Mouse (Mus musculus): ENCODE data around the gene E2f2. TPM values are rescaled to one million over a fixed set of nuclear protein-coding genes. Genes with fewer than 3 reads are reported as not detected.

Gene E2f2
- polyA plus RNA-seq, 1 experiment from 2014 or later, result 2.3 TPM

GRCm38 (mm10) chr4:136198846-136199245, 26.7 kb downstream of the E2f2 start:
- H3K4me1 ChIP-seq, result no peaks in the 10 kb centered on the region
- 71% methylated on average over 7 of the region's 7 CpGs for WGBS
- H3K27me3 ChIP-seq (replicated peaks), result no peaks in the 10 kb centered on the region
- ATAC-seq (replicated peaks), result no peak
- H3K36me3 ChIP-seq (replicated peaks), result no peaks in the 10 kb centered on the region
- H3K4me3 ChIP-seq, result no peak overlapping the region
- no peaks in the 10 kb centered on the region for H3K9me3 ChIP-seq
- no peak overlapping the region for H3K27ac ChIP-seq
- no peak overlapping the region for H3K9ac ChIP-seq
- no peak overlapping the region for H3K4me2 ChIP-seq

- H3K4me2 ChIP-seq, result no peak overlapping the region
- H3K36me3 ChIP-seq (replicated peaks), result no peaks in the 10 kb centered on the region
- H3K9ac ChIP-seq, result no peak overlapping the region
- no peaks in the 10 kb centered on the region for H3K4me1 ChIP-seq
- H3K27ac ChIP-seq, result no peak overlapping the region
- no peaks in the 10 kb centered on the region for H3K9me3 ChIP-seq
- no peaks in the 10 kb centered on the region for H3K27me3 ChIP-seq (replicated peaks)
- no peak overlapping the region for H3K4me3 ChIP-seq
- WGBS, result 33% methylated on average over 9 of the region's 9 CpGs
- ATAC-seq (replicated peaks), result no peak
These were observed 27.5 kb downstream of the E2f2 start for GRCm38 (mm10) chr4:136199562-136200292.

- H3K27me3 ChIP-seq (replicated peaks), result no peaks in the 10 kb centered on the region
- peaks cover 16% of the 10 kb centered on the region for H3K4me1 ChIP-seq
- H3K36me3 ChIP-seq (replicated peaks), result no peaks in the 10 kb centered on the region
- no peak for ATAC-seq (replicated peaks)
- H3K4me2 ChIP-seq, result no peak overlapping the region
- no peak overlapping the region for H3K9ac ChIP-seq
- no peak overlapping the region for H3K4me3 ChIP-seq
- 5% methylated on average over 9 of the region's 9 CpGs for WGBS
- H3K27ac ChIP-seq, result no peak overlapping the region
- H3K9me3 ChIP-seq, result no peaks in the 10 kb centered on the region
These were observed 30.3 kb downstream of the E2f2 start for GRCm38 (mm10) chr4:136202509-136202908.

GRCm38 (mm10) chr4:136204775-136205174, 32.6 kb downstream of the E2f2 start:
- H3K9ac ChIP-seq, result no peak overlapping the region
- H3K4me1 ChIP-seq, result peaks cover 16% of the 10 kb centered on the region
- H3K4me2 ChIP-seq, result no peak overlapping the region
- H3K9me3 ChIP-seq, result no peaks in the 10 kb centered on the region
- ATAC-seq (replicated peaks), result no peak
- H3K27me3 ChIP-seq (replicated peaks), result no peaks in the 10 kb centered on the region; the same call in 1 of the 2 replicates
- 94% methylated on average over 2 of the region's 2 CpGs for WGBS
- no peak overlapping the region for H3K4me3 ChIP-seq
- no peak overlapping the region for H3K27ac ChIP-seq
- no peaks in the 10 kb centered on the region for H3K36me3 ChIP-seq (replicated peaks)

- H3K36me3 ChIP-seq (replicated peaks), result no peaks in the 10 kb centered on the region
- no peaks in the 10 kb centered on the region; the same call in 1 of the 2 replicates for H3K27me3 ChIP-seq (replicated peaks)
- ATAC-seq (replicated peaks), result peak; percentile 87
- H3K9ac ChIP-seq, result peak within 1 kb of the TSS; percentile 68
- H3K4me1 ChIP-seq, result peaks cover 16% of the 10 kb centered on the region
- peak within 1 kb of the TSS; percentile 36; the same call in 1 of the 2 replicates for H3K27ac ChIP-seq
- H3K4me2 ChIP-seq, result peak within 1 kb of the TSS; percentile 99
- WGBS, result under 1% methylated on average over 49 of the region's 54 CpGs
- peak within 1 kb of the TSS; percentile 50 for H3K4me3 ChIP-seq
- no peaks in the 10 kb centered on the region for H3K9me3 ChIP-seq
These were observed 34.1 kb downstream of the E2f2 start, which contains the start of gene Asap3 for GRCm38 (mm10) chr4:136206033-136206893. Asap3 (plus strand) TSS chr4:136206365.

GRCm38 (mm10) chr4:136206943-136207342, 34.7 kb downstream of the E2f2 start:
- no peaks in the 10 kb centered on the region for H3K9me3 ChIP-seq
- 4% methylated on average over 6 of the region's 6 CpGs for WGBS
- H3K4me2 ChIP-seq, result peak overlapping the region; percentile 99
- 0 out of 2 replicates have a peak, but pooled peaks have one; percentile 5 for ATAC-seq (replicated peaks)
- H3K36me3 ChIP-seq (replicated peaks), result no peaks in the 10 kb centered on the region
- peaks cover 16% of the 10 kb centered on the region for H3K4me1 ChIP-seq
- no peaks in the 10 kb centered on the region; the same call in 1 of the 2 replicates for H3K27me3 ChIP-seq (replicated peaks)
- no peak overlapping the region for H3K27ac ChIP-seq
- H3K9ac ChIP-seq, result peak overlapping the region; percentile 68; the same call in 1 of the 2 replicates
- peak overlapping the region; percentile 50 for H3K4me3 ChIP-seq

- H3K27me3 ChIP-seq (replicated peaks), result no peaks in the 10 kb centered on the region; the same call in 1 of the 2 replicates
- WGBS, result 89% methylated on average over 9 of the region's 9 CpGs
- H3K4me2 ChIP-seq, result no peak overlapping the region
- no peaks in the 10 kb centered on the region for H3K9me3 ChIP-seq
- no peak for ATAC-seq (replicated peaks)
- H3K9ac ChIP-seq, result no peak overlapping the region
- peaks cover 14% of the 10 kb centered on the region for H3K4me1 ChIP-seq
- H3K36me3 ChIP-seq (replicated peaks), result no peaks in the 10 kb centered on the region
- no peak overlapping the region for H3K27ac ChIP-seq
- H3K4me3 ChIP-seq, result no peak overlapping the region
These were observed 38.7 kb downstream of the E2f2 start for GRCm38 (mm10) chr4:136210931-136211330.

GRCm38 (mm10) chr4:136213629-136214028, 41.4 kb downstream of the E2f2 start:
- Histone ChIP-seq H3K9me3 (no peaks in the 10 kb centered on the region), H3K27me3 (replicated peaks) (no peaks in the 10 kb centered on the region), H3K4me3 (no peak overlapping the region), H3K4me1 (peaks cover 7% of the 10 kb centered on the region), H3K9ac (no peak overlapping the region), H3K36me3 (replicated peaks) (no peaks in the 10 kb centered on the region), H3K27ac (no peak overlapping the region), H3K4me2 (no peak overlapping the region)
- no peak for ATAC-seq (replicated peaks)
- 72% methylated on average over 7 of the region's 7 CpGs for WGBS

- no peak for ATAC-seq (replicated peaks)
- H3K9me3 ChIP-seq, result no peaks in the 10 kb centered on the region
- WGBS, result 83% methylated on average over 8 of the region's 8 CpGs
- no peak overlapping the region for H3K27ac ChIP-seq
- H3K4me2 ChIP-seq, result no peak overlapping the region
- no peaks in the 10 kb centered on the region for H3K27me3 ChIP-seq (replicated peaks)
- H3K36me3 ChIP-seq (replicated peaks), result no peaks in the 10 kb centered on the region
- H3K4me3 ChIP-seq, result no peak overlapping the region
- no peak overlapping the region for H3K9ac ChIP-seq
- peaks cover 12% of the 10 kb centered on the region for H3K4me1 ChIP-seq
These were observed 42.6 kb downstream of the E2f2 start for GRCm38 (mm10) chr4:136214828-136215227.

GRCm38 (mm10) chr4:136215576-136215975, 43.4 kb downstream of the E2f2 start:
- H3K27me3 ChIP-seq (replicated peaks), result 0 out of 2 replicates have a peak, but pooled peaks cover 4% of the 10 kb centered on the region
- no peak overlapping the region for H3K9ac ChIP-seq
- peaks cover 16% of the 10 kb centered on the region for H3K4me1 ChIP-seq
- H3K36me3 ChIP-seq (replicated peaks), result no peaks in the 10 kb centered on the region
- WGBS, result 82% methylated on average over 8 of the region's 8 CpGs
- H3K4me3 ChIP-seq, result no peak overlapping the region
- no peak for ATAC-seq (replicated peaks)
- no peaks in the 10 kb centered on the region for H3K9me3 ChIP-seq
- H3K27ac ChIP-seq, result no peak overlapping the region
- H3K4me2 ChIP-seq, result no peak overlapping the region

- Histone ChIP-seq H3K4me2 (no peak overlapping the region), H3K4me1 (peaks cover 16% of the 10 kb centered on the region), H3K9ac (no peak overlapping the region), H3K27ac (no peak overlapping the region), H3K36me3 (replicated peaks) (no peaks in the 10 kb centered on the region), H3K4me3 (no peak overlapping the region), H3K27me3 (replicated peaks) (0 out of 2 replicates have a peak, but pooled peaks cover 4% of the 10 kb centered on the region), H3K9me3 (no peaks in the 10 kb centered on the region)
- ATAC-seq (replicated peaks), result no peak
- 74% methylated on average over 10 of the region's 10 CpGs for WGBS
These were observed 44.9 kb downstream of the E2f2 start for GRCm38 (mm10) chr4:136217063-136217462.

- Histone ChIP-seq H3K9ac (peak overlapping the region; percentile 20), H3K4me3 (no peak overlapping the region), H3K36me3 (replicated peaks) (no peaks in the 10 kb centered on the region), H3K27ac (peak overlapping the region; percentile 65), H3K4me2 (peak overlapping the region; percentile 24), H3K27me3 (replicated peaks) (0 out of 2 replicates have a peak, but pooled peaks cover 4% of the 10 kb centered on the region), H3K4me1 (peaks cover 22% of the 10 kb centered on the region), H3K9me3 (no peaks in the 10 kb centered on the region)
- ATAC-seq (replicated peaks), result no peak
- whole genome bisulfite sequencing, result 12% methylated on average over 18 of the region's 18 CpGs
These were observed 46.5 kb downstream of the E2f2 start for GRCm38 (mm10) chr4:136218595-136219214.

Measured in midbrain, embryonic 15.5 days (tissue).